Mouse (Mus musculus) myocyte (in vitro differentiated cells): Measurements from ENCODE around the gene Kif13a.

Experiments
- CEBPB ChIP-seq: IDR thresholded peaks from 2 replicates; pipeline ENCODE4 v1.6.1; 2011; ENCODE audit warnings: mild to moderate bottlenecking, moderate library complexity; ENCODE audit not compliant: poor library complexity, insufficient read depth, severe bottlenecking
- POLR2A ChIP-seq: IDR thresholded peaks from one replicate; pipeline ENCODE4 v1.6.1; 2011; ENCODE audit warnings: low read depth, mild to moderate bottlenecking, control low read depth, moderate library complexity; ENCODE audit not compliant: insufficient read length
- POLR2AphosphoS2 ChIP-seq: IDR thresholded peaks from one replicate; pipeline ENCODE4 v1.6.1; 2011; ENCODE audit warnings: low read depth, control low read depth; ENCODE audit not compliant: insufficient read length
- SRF ChIP-seq: IDR thresholded peaks from one replicate; pipeline ENCODE4 v1.6.1; 2011; ENCODE audit warnings: low read depth; ENCODE audit not compliant: control insufficient read depth, insufficient read length
- USF1 ChIP-seq: IDR thresholded peaks from one replicate; pipeline ENCODE4 v1.6.1; 2011; ENCODE audit warnings: low read depth, mild to moderate bottlenecking, control low read depth, moderate library complexity

- TF ChIP-seq CEBPB, result no peak
- no peak for TF ChIP-seq SRF
- no peak for TF ChIP-seq POLR2A
- no peak for TF ChIP-seq POLR2AphosphoS2
- no peak for TF ChIP-seq USF1
Measured at GRCm38 (mm10) chr13:46796381-46796780, 133.3 kb downstream of the Kif13a start.
